Mouse (Mus musculus) liver, embryonic 14.5 days (tissue): ENCODE data around the gene Ndufaf2. TPM values are rescaled to one million over a fixed set of nuclear protein-coding genes. Genes with fewer than 3 reads are reported as not detected.

Experiments used
- ATAC-seq: fragments of 200-750 bp; cut with Nextera tagmentation; 2 replicates; pipeline ENCODE4 v1.8.0; 2017; ENCODE audit warnings: moderate number of reproducible peaks, mild to moderate bottlenecking, moderate library complexity; ENCODE audit not compliant: insufficient read depth
- DNase-seq, 3 experiments: peaks; one replicate each; pipeline ENCODE4 v3.0.0-alpha.2; 2012 to 2013; ENCODE audit warnings: low read depth in 3 of 3, low spot score in 3 of 3
- H3K27ac ChIP-seq: fragments of 300-500 bp; sonication (generic); 2 replicates; pipeline ENCODE4 v1.5.1; 2014; ENCODE audit warnings: moderate library complexity, mild to moderate bottlenecking, control low read depth, inconsistent platforms
- H3K27me3 ChIP-seq: fragments of 300-500 bp; sonication (generic); 2 replicates; pipeline ENCODE4 v1.6.1; 2014; ENCODE audit warnings: mild to moderate bottlenecking, low read length, moderate library complexity; ENCODE audit not compliant: control insufficient read depth, insufficient read depth
- H3K36me3 ChIP-seq: fragments of 300-500 bp; sonication (generic); replicated peaks from 2 replicates; pipeline ENCODE4 v1.6.1; 2014; ENCODE audit warnings: low read depth; ENCODE audit not compliant: control insufficient read depth, insufficient read depth
- H3K4me1 ChIP-seq, 2 experiments: fragments of 200-500 bp in 1 of 2; fragments of 300-500 bp in 1 of 2; sonication (generic) in 1 of 2; replicated peaks; 2 replicates each; pipeline ENCODE4 v1.6.1; 2012 to 2014; ENCODE audit warnings: antibody characterized with exemption in 1 of 2, inconsistent platforms in 1 of 2, low read length in 1 of 2; ENCODE audit not compliant: control insufficient read depth in 2 of 2, insufficient read depth in 2 of 2
- H3K4me2 ChIP-seq: fragments of 300-500 bp; sonication (generic); 2 replicates; pipeline ENCODE4 v1.6.1; 2014; ENCODE audit warnings: low read depth, mild to moderate bottlenecking, control low read depth, moderate library complexity
- H3K4me3 ChIP-seq, 2 experiments: fragments of 200-500 bp in 1 of 2; fragments of 300-500 bp in 1 of 2; sonication (generic) in 1 of 2; 2 replicates each; pipeline ENCODE4 v1.5.1; 2012 to 2014; ENCODE audit warnings: low read depth in 2 of 2, low read length in 2 of 2, mild to moderate bottlenecking in 2 of 2, control low read depth in 1 of 2, inconsistent platforms in 1 of 2, moderate library complexity in 1 of 2; ENCODE audit not compliant: insufficient read depth in 1 of 2
- H3K9ac ChIP-seq: fragments of 300-500 bp; sonication (generic); replicated peaks from 2 replicates; pipeline ENCODE4 v1.6.1; 2014; ENCODE audit warnings: mild to moderate bottlenecking, control low read depth, moderate library complexity
- H3K9me3 ChIP-seq: fragments of 300-500 bp; sonication (generic); 2 replicates; pipeline ENCODE4 v1.6.1; 2016; ENCODE audit warnings: low read length, mixed read lengths; ENCODE audit not compliant: control insufficient read depth
- CTCF ChIP-seq: IDR thresholded peaks from 2 replicates; pipeline ENCODE4 v1.5.1; 2016; ENCODE audit warnings: antibody characterized with exemption, low read depth, control low read depth
- EP300 ChIP-seq: IDR thresholded peaks from 2 replicates; pipeline ENCODE4 v1.6.1; 2016; ENCODE audit warnings: antibody characterized with exemption, low read depth
- WGBS: fragments of 180-500 bp; shearing (Covaris S2); extraction: QIAGEN DNeasy Blood & Tissue Kit; methylation state at CpG from one replicate; pipeline ENCODE4 v1.1.7; 2014; ENCODE audit not compliant: insufficient replicate concordance; 5-methylcytosine and 5-hydroxymethylcytosine counted together
- polyA plus RNA-seq, 2 experiments: library from polyadenylated mRNA; depleted of rRNA in 1 of 2; stranded (reverse) in 1 of 2; unstranded in 1 of 2; fragments of >200 nt; fragmentation: Nextera tagmentation in 1 of 2; extraction: Ambion mirVana in 1 of 2; gene quantifications; 2 replicates each; pipeline versions ENCODE4 v1.2.1 to v1.2.3; 2012 to 2014

The Ndufaf2 gene
- polyA plus RNA-seq, 2 experiments: 21.6 to 33.8 TPM

DNA sequence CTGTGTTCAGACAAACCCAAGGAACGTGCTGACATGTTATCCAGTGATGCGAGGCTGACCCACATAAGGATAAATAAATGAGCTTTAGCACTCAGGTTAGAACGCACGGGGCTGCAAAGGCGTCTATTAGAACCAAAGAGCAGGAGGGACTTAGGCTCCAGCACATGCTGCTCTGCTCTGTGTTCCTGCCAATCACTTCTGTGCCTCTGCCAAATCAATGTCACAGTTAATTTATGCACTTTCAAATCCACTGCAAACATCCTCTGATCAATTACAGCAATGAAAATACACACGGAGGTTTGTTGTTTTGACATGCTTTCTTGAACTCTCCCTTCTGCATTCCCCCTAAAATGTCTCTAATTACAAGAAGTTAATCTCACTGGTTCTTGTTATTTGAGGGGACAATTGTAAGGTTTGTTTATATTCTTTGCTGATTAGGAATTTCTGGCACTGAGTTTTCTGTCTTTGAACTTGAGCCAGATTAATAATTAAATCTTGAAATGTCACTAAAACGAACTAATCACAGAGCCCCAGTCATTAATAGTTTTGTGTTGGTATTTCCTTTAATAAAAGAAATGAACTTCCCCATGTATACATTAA is 98.0 kb downstream of the Ndufaf2 start:
- H3K4me1 ChIP-seq: no peaks in the 10 kb centered on the region
- no peak overlapping the region for H3K27ac ChIP-seq
- ATAC-seq (no peak), DNase-seq (no peak)
- WGBS: 67% methylated on average over 7 of the region's 7 CpGs
- H3K9ac ChIP-seq: no peak overlapping the region
- no peak overlapping the region for H3K4me3 ChIP-seq
- H3K4me2 ChIP-seq: no peak overlapping the region
- H3K36me3 ChIP-seq: no peaks in the 10 kb centered on the region
- no peaks in the 10 kb centered on the region for H3K9me3 ChIP-seq
- TF ChIP-seq EP300: no peak
- H3K27me3 ChIP-seq: no peaks in the 10 kb centered on the region

DNA sequence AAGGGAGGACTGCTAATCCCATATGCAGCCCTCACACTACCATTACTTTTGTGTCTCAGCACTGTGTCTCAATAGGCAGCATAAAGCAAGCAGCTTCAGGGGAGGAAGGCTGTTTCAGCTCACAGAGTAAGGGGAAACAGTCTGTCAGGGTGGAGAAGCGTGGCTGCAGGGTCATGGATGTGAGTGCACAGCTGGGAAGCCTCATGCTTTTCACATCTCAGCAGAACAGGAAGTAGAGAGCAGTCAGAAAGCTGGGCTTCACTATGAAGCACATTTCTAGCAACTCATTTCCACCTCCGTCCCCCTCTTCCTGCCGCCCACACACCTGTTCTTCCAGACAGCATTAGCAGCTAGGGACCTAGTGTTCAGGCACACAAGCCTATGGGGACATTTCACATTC is 101.5 kb downstream of the Ndufaf2 start:
- no peaks in the 10 kb centered on the region for H3K4me1 ChIP-seq
- H3K4me2 ChIP-seq: no peak overlapping the region
- H3K4me3 ChIP-seq: no peak overlapping the region
- DNase-seq: no peak
- no peak overlapping the region for H3K27ac ChIP-seq
- TF ChIP-seq EP300 (no peak), CTCF (no peak)
- no peak for ATAC-seq
- no peaks in the 10 kb centered on the region for H3K36me3 ChIP-seq
- H3K27me3 ChIP-seq: no peaks in the 10 kb centered on the region
- no peaks in the 10 kb centered on the region for H3K9me3 ChIP-seq
- H3K9ac ChIP-seq: no peak overlapping the region
- 48% methylated on average over 3 of the region's 3 CpGs for WGBS

DNA sequence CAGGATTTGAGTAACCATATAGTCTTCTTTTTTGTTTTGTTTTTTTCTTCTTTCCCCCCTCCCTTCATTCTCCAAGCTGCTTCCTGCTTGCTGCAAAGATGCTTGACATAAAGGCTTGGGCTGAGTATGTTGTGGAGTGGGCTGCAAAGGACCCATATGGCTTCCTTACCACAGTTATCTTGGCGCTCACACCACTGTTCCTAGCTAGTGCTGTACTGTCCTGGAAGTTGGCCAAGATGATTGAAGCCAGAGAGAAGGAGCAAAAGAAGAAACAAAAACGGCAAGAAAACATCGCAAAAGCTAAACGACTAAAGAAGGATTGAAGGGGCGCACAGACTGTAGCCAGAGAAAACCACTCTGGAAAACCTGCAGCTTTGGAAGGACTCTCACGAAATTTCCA is 111.1 kb downstream of the Ndufaf2 start:
- no peak overlapping the region for H3K9ac ChIP-seq
- TF ChIP-seq EP300 (no peak), CTCF (no peak)
- H3K27ac ChIP-seq: no peak overlapping the region
- H3K4me1 ChIP-seq: peaks cover 5 to 19% of the 10 kb centered on the region in 2 experiments
- no peaks in the 10 kb centered on the region for H3K27me3 ChIP-seq
- WGBS: 90% methylated on average over 6 of the region's 6 CpGs
- no peak overlapping the region for H3K4me3 ChIP-seq
- ATAC-seq (no peak), DNase-seq (no peak)
- H3K36me3 ChIP-seq: peaks cover 11% of the 10 kb centered on the region
- H3K9me3 ChIP-seq: no peaks in the 10 kb centered on the region
- no peak overlapping the region for H3K4me2 ChIP-seq

DNA sequence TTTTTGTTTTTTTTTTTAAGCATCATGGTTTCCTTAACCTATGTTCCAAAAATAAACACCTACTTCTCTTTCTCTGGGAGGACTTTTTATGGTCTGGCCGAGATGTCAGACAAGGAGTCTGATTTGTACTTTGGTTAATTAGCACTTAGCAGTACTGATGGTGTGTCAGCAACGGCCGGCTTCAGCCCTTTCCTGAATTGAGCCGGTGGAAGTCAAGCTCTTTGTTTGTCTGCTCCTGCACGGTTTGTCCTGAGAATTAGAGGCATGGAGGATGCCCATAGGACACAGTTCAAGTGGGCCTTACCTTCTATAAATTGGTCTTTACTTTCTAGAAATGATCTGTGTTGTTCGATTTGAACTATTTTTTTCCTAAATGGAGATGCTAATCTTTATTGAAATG is 111.5 kb downstream of the Ndufaf2 start:
- TF ChIP-seq CTCF (no peak), EP300 (no peak)
- Histone ChIP-seq H3K27ac (no peak overlapping the region), H3K9ac (no peak overlapping the region), H3K9me3 (no peaks in the 10 kb centered on the region), H3K4me3 (no peak overlapping the region), H3K27me3 (no peaks in the 10 kb centered on the region), H3K4me1 (peaks cover 5 to 21% of the 10 kb centered on the region in 2 experiments), H3K36me3 (peaks cover 11% of the 10 kb centered on the region), H3K4me2 (no peak overlapping the region)
- WGBS: 77% methylated on average over 6 of the region's 6 CpGs
- DNase-seq: no peak
- no peak for ATAC-seq

DNA sequence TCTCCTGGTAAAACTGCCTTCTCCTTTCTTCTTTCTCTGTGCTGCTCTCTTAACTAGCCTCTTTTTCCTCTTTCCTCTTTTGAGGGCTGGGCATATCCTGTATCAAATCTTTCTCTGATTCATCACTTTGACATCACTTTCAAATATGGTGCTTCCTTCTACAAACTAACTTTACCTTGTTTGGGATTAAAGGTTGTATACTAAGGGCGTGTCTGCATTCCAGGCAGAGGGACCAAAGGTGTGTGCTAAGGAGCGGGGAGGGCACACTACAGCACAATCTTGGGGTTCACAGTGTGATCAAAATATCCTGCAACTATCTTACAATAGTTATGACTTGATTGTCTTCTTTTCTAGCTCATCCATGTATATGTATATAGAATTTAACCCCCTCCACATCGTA is 112.4 kb downstream of the Ndufaf2 start:
- no peaks in the 10 kb centered on the region for H3K9me3 ChIP-seq
- TF ChIP-seq CTCF (no peak), EP300 (no peak)
- no peak overlapping the region for H3K4me3 ChIP-seq
- H3K4me2 ChIP-seq: peak overlapping the region; percentile 100
- H3K9ac ChIP-seq: 0 out of 2 replicates have a peak overlapping the region, but pooled peaks have one; percentile 3
- ATAC-seq (no peak), DNase-seq (no peak)
- H3K4me1 ChIP-seq: peaks cover 9 to 23% of the 10 kb centered on the region in 2 experiments
- peaks cover 11% of the 10 kb centered on the region for H3K36me3 ChIP-seq
- no peak overlapping the region for H3K27ac ChIP-seq
- H3K27me3 ChIP-seq: no peaks in the 10 kb centered on the region
- 89% methylated on average over 3 of the region's 3 CpGs for WGBS
